Mouse (Mus musculus): ENCODE data around the gene Serinc3. TPM values are rescaled to one million over a fixed set of nuclear protein-coding genes. Genes with fewer than 3 reads are reported as not detected.
"Not testable (repeated sequence)": the region's sequence is repeated elsewhere in the genome, so short reads cannot be mapped to it uniquely, and the experiment has no call there.

The Serinc3 gene
- total and polyA plus RNA-seq, 3 experiments = 345 to 611 (median 467) TPM

DNA sequence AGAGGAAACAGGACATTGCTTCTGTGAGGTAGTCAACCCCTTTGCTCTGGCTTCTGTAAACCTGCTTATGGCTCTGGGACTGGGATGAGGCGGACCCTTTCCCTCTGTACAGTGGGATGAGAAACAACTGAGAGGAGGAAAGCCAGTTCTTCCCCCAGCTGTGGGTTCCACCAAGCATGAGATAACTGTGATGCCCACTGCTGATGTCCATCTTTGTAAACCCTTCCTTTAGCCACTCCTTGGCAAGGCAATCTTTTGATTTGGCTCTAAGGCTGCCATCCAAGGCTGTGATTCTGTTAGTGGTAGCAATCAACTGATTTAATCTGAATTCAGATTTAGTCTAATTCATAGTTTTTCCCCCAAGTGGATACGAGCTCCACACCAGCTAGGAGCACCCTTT lies 12.6 kb upstream of the Serinc3 start:
- no peak for TF ChIP-seq ZNF384 (IDR thresholded peaks at IDR 0.05; ENCODE audit: low read depth, low read length)
- dilution Hi-C loops (cut with MboI; ENCODE audit: extremely low pct_ligation_motif_present, extremely low pct_unique_long_range_greater_than_20kb, low sequenced_read_pairs) (no loop called here), in situ Hi-C loops (cut with MboI; ENCODE audit: low pct_ligation_motif_present, low pct_unique_long_range_greater_than_20kb, low sequenced_read_pairs) (no loop called here)
- Histone ChIP-seq H3K4me1 (ENCODE audit: control insufficient read depth in 1 of 2, insufficient read depth in 2 of 2) (peaks cover 13 to 33% of the 10 kb centered on the region in 2 experiments), H3K36me3 (replicated peaks in 1 of 2; ENCODE audit: control insufficient read depth in 1 of 2, insufficient read depth in 1 of 2, low read length in 1 of 2) (peaks cover 0 to 19% of the 10 kb centered on the region in 2 experiments), H3K27ac (ENCODE audit: insufficient read depth, low read depth) (no peak overlapping the region), H3K4me3 (replicated peaks in 1 of 3; ENCODE audit: low read depth in 2 of 3, low read length in 2 of 3, poor library complexity in 1 of 3) (no peak overlapping the region), H3K27me3 (replicated peaks) (no peaks in the 10 kb centered on the region), H3K79me2 (replicated peaks; ENCODE audit: control insufficient read depth, extremely low read depth, insufficient read depth, poor library complexity, severe bottlenecking) (peaks cover 41% of the 10 kb centered on the region), H3K9ac (ENCODE audit: insufficient read depth, low read depth) (peak overlapping the region; percentile 84; the same call in 1 of the 2 replicates), H3K4me2 (ENCODE audit: insufficient read depth, low read depth, poor library complexity, severe bottlenecking) (no peak overlapping the region), H3K9me3 (replicated peaks; ENCODE audit: low read length) (peaks cover 4% of the 10 kb centered on the region)
- DNase-seq (ENCODE audit: extremely low read depth) = no peak

DNA sequence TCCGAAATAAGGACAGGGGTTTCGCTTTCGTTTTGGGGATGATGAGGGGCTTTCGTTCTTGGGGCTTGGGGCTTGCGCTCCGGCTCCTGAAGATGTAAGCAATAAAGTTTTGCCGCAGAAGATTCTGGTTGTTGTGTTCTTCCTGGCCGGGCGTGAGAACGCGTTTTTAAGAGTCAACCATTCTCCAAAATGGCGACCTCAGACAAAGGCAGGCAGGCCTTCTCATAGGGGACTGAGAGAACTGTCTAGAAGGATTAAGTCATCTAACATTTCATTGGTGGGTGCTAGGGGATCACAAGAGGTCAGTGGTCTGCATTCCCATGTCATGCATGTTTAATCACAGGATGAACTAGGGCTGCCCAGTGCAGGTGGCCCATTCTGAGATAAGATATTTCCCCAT lies 10.8 kb upstream of the Serinc3 start:
- DNase-seq (ENCODE audit: extremely low read depth); H3K9ac ChIP-seq (ENCODE audit: insufficient read depth, low read depth); H3K27me3 ChIP-seq (replicated peaks); dilution Hi-C loops (cut with MboI; ENCODE audit: extremely low pct_ligation_motif_present, extremely low pct_unique_long_range_greater_than_20kb, low sequenced_read_pairs); H3K4me3 ChIP-seq (replicated peaks in 1 of 3; ENCODE audit: low read depth in 2 of 3, low read length in 2 of 3, poor library complexity in 1 of 3); in situ Hi-C loops (cut with MboI; ENCODE audit: low pct_ligation_motif_present, low pct_unique_long_range_greater_than_20kb, low sequenced_read_pairs); H3K27ac ChIP-seq (ENCODE audit: insufficient read depth, low read depth); H3K36me3 ChIP-seq (replicated peaks in 1 of 2; ENCODE audit: control insufficient read depth in 1 of 2, insufficient read depth in 1 of 2, low read length in 1 of 2); H3K9me3 ChIP-seq (replicated peaks; ENCODE audit: low read length); H3K4me2 ChIP-seq (ENCODE audit: insufficient read depth, low read depth, poor library complexity, severe bottlenecking): not testable (repeated sequence)
- Histone ChIP-seq H3K4me1 (ENCODE audit: control insufficient read depth in 1 of 2, insufficient read depth in 2 of 2) (peaks cover 4 to 15% of the 10 kb centered on the region in 2 experiments), H3K79me2 (replicated peaks; ENCODE audit: control insufficient read depth, extremely low read depth, insufficient read depth, poor library complexity, severe bottlenecking) (peaks cover 24% of the 10 kb centered on the region)

DNA sequence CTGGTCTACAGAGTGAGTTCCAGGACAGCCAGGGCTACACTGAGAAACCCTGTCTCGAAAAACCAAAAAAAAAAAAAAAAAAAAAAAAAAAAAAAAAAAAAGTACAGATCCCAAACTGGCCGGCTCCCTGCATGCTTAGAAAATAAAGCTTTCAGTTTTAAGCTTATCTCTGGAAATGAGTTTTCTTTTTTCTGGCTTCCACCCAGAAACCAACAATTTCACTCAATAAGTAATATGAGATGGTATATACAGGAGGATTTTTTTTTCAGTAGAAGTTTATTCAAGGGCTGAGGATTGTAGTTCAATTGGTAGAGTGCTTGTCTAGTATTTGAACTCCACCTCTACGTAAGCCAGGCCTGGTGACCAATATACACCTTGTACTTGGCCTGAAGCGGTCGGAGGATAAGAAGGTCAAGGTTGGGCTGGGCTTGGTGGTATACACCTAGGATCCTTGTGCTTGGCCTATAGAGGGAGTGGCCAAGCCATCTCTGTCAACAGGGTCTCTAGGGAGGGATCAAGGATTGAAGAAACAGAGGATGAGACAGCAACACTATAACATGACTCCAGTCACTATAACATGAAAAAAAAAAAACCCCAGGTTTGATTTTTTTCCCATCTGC lies 1.6 kb upstream of the Serinc3 start:
- peaks cover 5% of the 10 kb centered on the region in 2 experiments for H3K36me3 ChIP-seq (replicated peaks in 1 of 2; ENCODE audit: control insufficient read depth in 1 of 2, insufficient read depth in 1 of 2, low read length in 1 of 2)
- no peak overlapping the region; the same call in 1 of the 2 replicates for H3K4me2 ChIP-seq (ENCODE audit: insufficient read depth, low read depth, poor library complexity, severe bottlenecking)
- H3K9ac ChIP-seq (ENCODE audit: insufficient read depth, low read depth) = peak overlapping the region; percentile 97; the same call in 1 of the 2 replicates
- dilution Hi-C loops (cut with MboI; ENCODE audit: extremely low pct_ligation_motif_present, extremely low pct_unique_long_range_greater_than_20kb, low sequenced_read_pairs) = no loop called here
- in situ Hi-C loops (cut with MboI; ENCODE audit: low pct_ligation_motif_present, low pct_unique_long_range_greater_than_20kb, low sequenced_read_pairs) = loop anchor here (5.0 kb wide), 1 partner anchor 71 kb away; no protein-coding TSS in a partner anchor
- H3K27ac ChIP-seq (ENCODE audit: insufficient read depth, low read depth) = peak overlapping the region; percentile 98
- H3K4me3 ChIP-seq (replicated peaks in 1 of 3; ENCODE audit: low read depth in 2 of 3, low read length in 2 of 3, poor library complexity in 1 of 3) = no peak overlapping the region
- H3K4me1 ChIP-seq (ENCODE audit: control insufficient read depth in 1 of 2, insufficient read depth in 2 of 2) = peaks cover 3 to 22% of the 10 kb centered on the region in 2 experiments
- TF ChIP-seq ZNF384 (IDR thresholded peaks at IDR 0.05; ENCODE audit: low read depth, low read length) (peak; percentile 90), GABPA (IDR thresholded peaks at IDR 0.05; ENCODE audit: insufficient replicate concordance, low read depth, low read length) (no peak)
- peaks cover 9% of the 10 kb centered on the region for H3K9me3 ChIP-seq (replicated peaks; ENCODE audit: low read length)
- peaks cover 27% of the 10 kb centered on the region for H3K79me2 ChIP-seq (replicated peaks; ENCODE audit: control insufficient read depth, extremely low read depth, insufficient read depth, poor library complexity, severe bottlenecking)
- no peak for DNase-seq (ENCODE audit: extremely low read depth)
- H3K27me3 ChIP-seq (replicated peaks) = no peaks in the 10 kb centered on the region

DNA sequence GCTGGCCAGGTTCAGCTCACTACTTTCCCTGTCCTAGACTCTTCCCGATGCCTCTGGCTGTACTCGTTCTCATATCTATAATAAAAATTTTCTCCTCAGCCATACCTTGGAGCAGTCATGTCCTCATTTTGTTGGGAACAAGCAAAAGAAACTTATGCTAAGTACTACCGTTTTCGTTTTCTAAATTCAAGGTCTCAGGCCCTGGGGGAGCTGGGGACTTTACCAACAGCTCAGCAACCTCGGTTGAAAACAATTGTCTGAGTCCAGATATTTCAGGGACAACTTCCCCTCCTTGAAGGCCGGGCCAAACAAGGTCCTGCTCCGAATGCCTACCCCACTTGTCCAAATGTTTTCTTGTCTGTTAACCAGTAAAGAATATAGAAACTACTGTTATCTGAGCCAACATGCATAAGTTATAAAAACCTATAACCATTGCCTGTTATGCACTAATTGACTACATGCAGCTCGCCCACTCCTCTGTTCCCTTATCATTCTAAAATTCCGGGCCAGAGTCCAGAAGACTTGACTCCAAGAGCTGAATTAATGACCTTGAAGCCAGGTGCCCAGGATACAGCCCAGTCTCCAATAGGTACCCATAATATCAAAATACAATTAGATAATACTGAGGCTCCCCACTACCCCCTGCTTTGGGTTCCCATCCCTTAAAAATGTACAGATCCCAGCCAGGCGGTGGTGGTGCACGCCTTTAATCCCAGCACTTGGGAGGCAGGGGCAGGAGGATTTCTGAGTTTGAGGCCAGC lies 949 bp upstream of the Serinc3 start:
- Histone ChIP-seq H3K36me3 (replicated peaks in 1 of 2; ENCODE audit: control insufficient read depth in 1 of 2, insufficient read depth in 1 of 2, low read length in 1 of 2) (peaks cover 8% of the 10 kb centered on the region in 2 experiments), H3K4me3 (replicated peaks in 1 of 3; ENCODE audit: low read depth in 2 of 3, low read length in 2 of 3, poor library complexity in 1 of 3) (peak overlapping the region; percentile 37 to 77 (median 61)), H3K27me3 (replicated peaks) (no peaks in the 10 kb centered on the region), H3K79me2 (replicated peaks; ENCODE audit: control insufficient read depth, extremely low read depth, insufficient read depth, poor library complexity, severe bottlenecking) (peaks cover 34% of the 10 kb centered on the region), H3K4me1 (ENCODE audit: control insufficient read depth in 1 of 2, insufficient read depth in 2 of 2) (peaks cover 3 to 25% of the 10 kb centered on the region in 2 experiments), H3K4me2 (ENCODE audit: insufficient read depth, low read depth, poor library complexity, severe bottlenecking) (peak overlapping the region; percentile 92), H3K27ac (ENCODE audit: insufficient read depth, low read depth) (peak overlapping the region; percentile 98), H3K9ac (ENCODE audit: insufficient read depth, low read depth) (peak overlapping the region; percentile 97), H3K9me3 (replicated peaks; ENCODE audit: low read length) (peaks cover 9% of the 10 kb centered on the region)
- peak; percentile 72 for DNase-seq (ENCODE audit: extremely low read depth)
- in situ Hi-C loops (cut with MboI; ENCODE audit: low pct_ligation_motif_present, low pct_unique_long_range_greater_than_20kb, low sequenced_read_pairs) (loop anchor here (5.0 kb wide), 1 partner anchor 71 kb away; no protein-coding TSS in a partner anchor), dilution Hi-C loops (cut with MboI; ENCODE audit: extremely low pct_ligation_motif_present, extremely low pct_unique_long_range_greater_than_20kb, low sequenced_read_pairs) (no loop called here)
- TF ChIP-seq ELF1 (IDR thresholded peaks at IDR 0.05; ENCODE audit: low read depth, low read length) = 0 out of 2 replicates have a peak, but pooled peaks have one; percentile 43
- TF ChIP-seq NELFE (IDR thresholded peaks at IDR 0.05; ENCODE audit: low read depth, low read length) = 0 out of 2 replicates have a peak, but pooled peaks have one; percentile 25
- no peak for TF ChIP-seq PAX5 (IDR thresholded peaks at IDR 0.05; ENCODE audit: low read length)
- no peak for TF ChIP-seq CTCF (conservative IDR thresholded peaks at IDR 0.05 in 1 of 2, IDR thresholded peaks at IDR 0.05 in 1 of 2; ENCODE audit: low read depth in 2 of 2, low read length in 2 of 2)
- peak; percentile 83; the same call in 1 of the 2 replicates for TF ChIP-seq MEF2A (IDR thresholded peaks at IDR 0.05; ENCODE audit: borderline replicate concordance, low read depth, low read length)
- no peak for TF ChIP-seq USF1 (IDR thresholded peaks at IDR 0.05; ENCODE audit: low read depth, low read length)
- TF ChIP-seq IRF4 (IDR thresholded peaks at IDR 0.05; ENCODE audit: low read depth, low read length) = peak; percentile 75
- TF ChIP-seq EP300 (IDR thresholded peaks at IDR 0.05; ENCODE audit: low read length) = peak; percentile 62
- TF ChIP-seq MAX (IDR thresholded peaks at IDR 0.05; ENCODE audit: low read length) = peak; percentile 50; the same call in 1 of the 2 replicates
- TF ChIP-seq CHD1 (IDR thresholded peaks at IDR 0.05; ENCODE audit: low read depth, low read length) = no peak
- TF ChIP-seq TBP (conservative IDR thresholded peaks at IDR 0.05; ENCODE audit: low read depth, low read length) = 0 out of 2 replicates have a peak, but pooled peaks have one; percentile 34
- peak; percentile 45 for TF ChIP-seq BHLHE40 (IDR thresholded peaks at IDR 0.05; ENCODE audit: low read depth, low read length)
- peak; percentile 72 for TF ChIP-seq TCF12 (IDR thresholded peaks at IDR 0.05; ENCODE audit: low read depth, low read length)

Measured in CH12.LX (cell line).